Mouse (Mus musculus) heart, postnatal 4 days (tissue): ENCODE data around the gene Asb18. TPM values are rescaled to one million over a fixed set of nuclear protein-coding genes. Genes with fewer than 3 reads are reported as not detected.

Experiments
- DNase-seq: peaks from one replicate; pipeline ENCODE4 v3.0.0; 2021
- total RNA-seq, 2 experiments: library from RNA; stranded (reverse); gene quantifications; 2 replicates each; pipeline ENCODE4 v1.2.3; 2021

Gene Asb18
- total RNA-seq, result 1 to 10 TPM; 5.1 to 6.0 TPM

- no peak for DNase-seq
These were observed at the start of gene Asb18 for GRCm38 (mm10) chr1:90014446-90014845. Gene Asb18 (minus strand): TSS chr1:90014666.

DNA sequence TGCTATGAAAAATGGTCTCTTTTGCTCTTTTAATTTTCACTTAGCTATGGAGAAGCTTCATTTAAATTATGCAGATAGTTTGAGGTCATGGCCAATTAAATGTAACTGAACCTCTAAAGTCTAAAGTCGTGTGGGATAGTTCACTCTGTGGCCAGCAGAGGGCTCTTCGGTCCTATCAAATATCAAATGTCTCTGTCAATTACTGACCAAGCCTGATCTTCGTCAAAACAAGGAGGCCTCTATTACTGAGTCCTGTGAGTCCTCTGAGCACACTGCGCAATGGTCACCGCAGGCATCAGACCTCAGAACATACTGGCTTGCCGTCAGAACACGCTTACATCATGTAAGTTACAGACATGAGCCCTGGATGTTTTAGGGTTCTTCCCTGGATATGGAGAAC is 46.1 kb upstream of the Asb18 start:
- peak; percentile 70 for DNase-seq

GRCm38 (mm10) chr1:90060054-90060453 is 45.6 kb upstream of the Asb18 start:
- DNase-seq, result no peak

- DNase-seq, result no peak
These were observed 40.5 kb upstream of the Asb18 start for GRCm38 (mm10) chr1:90054991-90055390.

DNA sequence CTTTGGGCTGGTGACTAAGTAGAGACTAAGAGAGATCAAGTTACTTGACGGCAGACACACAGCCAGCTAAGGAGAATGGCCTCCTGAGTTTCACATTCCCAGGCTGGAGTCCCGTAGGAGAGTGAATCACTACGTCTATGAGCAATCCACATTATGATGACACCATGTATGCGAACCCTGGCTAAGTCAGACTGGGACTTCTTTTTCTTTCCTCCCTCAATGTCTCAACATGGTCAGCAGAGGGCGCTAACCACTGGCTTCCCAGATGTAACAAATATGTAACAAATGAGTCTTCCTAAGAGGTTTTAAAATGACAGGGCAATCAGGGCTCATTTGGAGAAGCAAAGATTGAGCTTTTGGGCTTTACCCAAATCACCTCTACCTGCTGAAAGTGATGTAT is 36.9 kb upstream of the Asb18 start:
- peak; percentile 57 for DNase-seq

DNA sequence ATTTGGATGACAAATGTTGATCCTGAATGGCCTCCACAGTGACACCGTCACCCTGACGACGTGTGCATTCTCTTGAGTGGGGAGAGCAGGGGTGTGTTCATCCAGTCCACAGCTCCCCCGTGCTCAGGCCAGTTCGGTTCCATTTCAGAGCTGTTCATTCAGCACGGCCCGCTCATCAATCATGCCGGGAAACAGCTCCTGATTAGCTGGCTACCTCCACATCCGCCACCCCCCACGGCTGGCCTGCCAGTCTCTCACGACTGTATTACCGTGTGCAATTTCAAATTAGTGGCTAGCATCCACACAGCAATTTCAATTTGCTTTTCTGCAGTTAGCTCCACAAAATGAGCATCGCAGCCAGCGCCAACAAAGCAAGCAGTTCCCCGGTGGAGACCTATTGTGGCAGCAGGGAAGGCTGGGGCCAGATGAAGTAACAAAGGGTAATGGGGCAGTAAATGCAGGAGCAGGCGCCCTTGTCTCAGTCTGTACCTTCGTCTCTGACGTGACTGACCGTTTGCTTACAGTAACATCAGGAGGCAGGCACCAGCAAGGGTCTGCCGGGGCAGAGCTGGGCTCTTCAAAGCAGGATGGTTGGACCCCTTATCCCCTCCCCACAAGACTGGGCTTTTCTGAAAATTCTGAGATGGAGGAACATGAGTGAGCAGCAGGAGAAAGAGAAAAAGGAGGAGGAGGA is 35.7 kb upstream of the Asb18 start:
- DNase-seq, result no peak

DNA sequence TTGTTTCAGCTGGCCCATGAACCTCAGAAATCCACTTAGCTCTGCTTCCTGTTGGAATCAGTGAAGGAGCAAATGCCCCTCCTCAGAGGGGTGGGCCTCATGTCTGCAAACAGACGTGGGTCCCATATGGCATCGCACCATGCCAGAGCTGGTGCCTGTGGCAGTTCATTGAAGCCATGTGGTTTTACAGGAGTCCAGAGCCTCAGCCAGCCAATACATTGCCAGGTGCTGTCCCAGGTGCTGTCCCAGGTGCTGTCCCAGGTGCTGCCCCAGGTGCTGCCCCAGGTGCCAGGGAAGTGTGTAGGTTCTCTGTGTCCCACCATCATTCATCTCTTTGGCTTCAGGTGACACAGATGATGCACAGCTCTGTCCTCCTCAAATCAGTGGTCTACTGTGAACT is 13.8 kb upstream of the Asb18 start:
- DNase-seq, result no peak

DNA sequence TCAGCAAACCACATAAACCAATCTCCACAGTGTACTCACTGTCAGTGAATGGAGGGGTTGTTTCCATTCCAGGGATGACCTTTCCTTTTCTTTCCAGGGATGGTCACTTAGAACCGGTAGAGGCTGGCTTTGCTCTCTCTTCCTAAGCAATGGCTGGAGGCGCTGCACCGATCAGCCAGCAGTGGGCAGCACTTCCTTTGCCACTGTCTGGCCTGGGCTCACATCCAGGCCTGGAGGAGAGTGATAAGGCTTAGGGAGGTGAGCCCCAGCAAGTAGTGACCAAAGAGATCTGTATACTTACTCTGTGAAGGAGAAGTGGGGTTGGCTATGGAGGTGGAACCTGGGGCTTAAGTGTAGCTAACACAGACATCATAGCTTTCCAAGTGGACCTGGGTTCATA is 12.5 kb upstream of the Asb18 start:
- peak; percentile 76 for DNase-seq

- no peak for DNase-seq
These were observed 5.9 kb upstream of the Asb18 start for GRCm38 (mm10) chr1:90020336-90020735.

- DNase-seq, result peak; percentile 47
These were observed 3.6 kb upstream of the Asb18 start for GRCm38 (mm10) chr1:90018071-90018470.

- no peak for DNase-seq
These were observed 1.2 kb downstream of the Asb18 start for GRCm38 (mm10) chr1:90013273-90013672.

DNA sequence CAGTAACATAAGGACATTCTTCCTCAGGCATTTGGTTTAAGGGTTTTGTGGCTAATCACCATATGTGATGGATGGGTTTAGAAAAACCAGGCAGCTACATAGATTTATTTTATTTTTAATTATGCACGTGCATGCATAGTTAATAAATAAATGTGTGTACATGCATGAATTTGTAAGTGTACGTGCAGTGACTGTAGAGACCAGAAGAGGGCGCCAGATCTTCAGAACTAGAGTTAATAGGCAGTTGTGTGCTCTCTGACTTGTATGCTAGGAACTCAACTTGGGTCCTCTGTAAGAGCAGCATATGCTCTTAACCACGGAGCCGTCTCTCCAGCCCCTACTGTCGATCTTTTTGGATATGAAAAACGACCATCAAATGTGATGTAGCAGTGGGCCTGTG is 1.6 kb downstream of the Asb18 start:
- DNase-seq, result no peak

GRCm38 (mm10) chr1:90012168-90012567 is 2.3 kb downstream of the Asb18 start:
- no peak for DNase-seq

GRCm38 (mm10) chr1:90010077-90010476 is 4.4 kb downstream of the Asb18 start:
- no peak for DNase-seq

DNA sequence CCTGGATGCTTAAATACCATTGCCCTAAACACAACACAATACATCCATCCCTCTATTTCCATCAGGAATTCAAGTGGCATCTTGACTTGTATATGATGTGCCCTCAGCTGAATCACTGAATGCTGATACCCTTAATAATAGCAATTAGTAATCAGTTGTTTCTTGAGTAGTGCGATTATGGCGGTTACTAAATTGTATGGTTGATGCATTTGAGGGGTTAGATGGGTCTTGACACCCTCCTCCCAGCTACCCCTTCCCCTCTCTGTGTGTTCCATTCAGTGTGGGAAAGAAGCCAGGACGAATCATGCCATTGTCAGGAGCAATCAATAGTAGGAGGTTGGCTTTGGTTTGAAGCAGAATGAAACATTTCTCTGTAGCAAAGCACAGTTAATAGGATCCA is 5.3 kb downstream of the Asb18 start:
- no peak for DNase-seq

DNA sequence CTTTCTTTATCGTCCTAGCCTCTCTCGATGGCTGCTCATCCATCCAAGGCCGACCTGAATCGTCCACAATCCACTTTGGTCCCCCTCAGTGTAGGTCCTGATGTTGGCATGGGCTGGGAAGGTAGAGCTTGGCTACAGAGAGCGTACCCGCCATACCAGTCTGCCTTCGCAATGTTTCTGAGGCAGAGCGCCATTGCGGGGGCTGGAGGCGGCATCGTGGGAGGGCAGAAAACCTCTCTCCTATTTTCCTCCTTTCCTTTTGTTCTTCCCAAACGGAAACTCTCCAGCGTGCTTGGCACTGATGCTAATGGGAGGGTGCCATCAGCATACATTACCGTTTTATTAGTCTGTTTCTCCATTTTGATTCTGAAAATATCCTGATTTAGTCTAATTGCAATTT is 7.8 kb downstream of the Asb18 start:
- no peak for DNase-seq

- DNase-seq, result no peak
These were observed 13.5 kb downstream of the Asb18 start for GRCm38 (mm10) chr1:90000981-90001380.

GRCm38 (mm10) chr1:89999858-90000257 is 14.6 kb downstream of the Asb18 start:
- DNase-seq, result peak; percentile 17

GRCm38 (mm10) chr1:89998696-89999095 is 15.8 kb downstream of the Asb18 start:
- DNase-seq, result no peak

GRCm38 (mm10) chr1:89998076-89998475 is 16.4 kb downstream of the Asb18 start:
- DNase-seq, result peak; percentile 29

- no peak for DNase-seq
These were observed 22.2 kb downstream of the Asb18 start for GRCm38 (mm10) chr1:89992256-89992655.

DNA sequence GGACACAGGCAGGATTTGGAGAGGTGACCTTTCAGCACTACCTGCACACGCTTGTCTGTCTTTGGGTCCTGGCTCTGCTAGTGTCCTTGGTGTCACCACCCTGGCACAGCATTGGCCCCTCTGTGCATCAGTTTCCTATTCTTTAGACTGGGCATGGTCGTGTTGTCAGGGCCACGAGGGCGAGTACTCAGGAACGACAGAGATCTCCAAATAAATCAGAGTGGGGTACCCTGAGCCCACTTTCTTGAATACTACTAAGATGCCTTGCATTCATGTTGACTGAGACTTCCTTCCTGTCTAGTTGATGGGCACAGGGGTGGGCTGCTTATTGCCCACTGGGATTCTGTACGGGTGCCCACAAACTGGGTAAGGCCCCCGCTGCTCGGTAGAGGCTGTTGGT is 37.2 kb downstream of the Asb18 start:
- no peak for DNase-seq

DNA sequence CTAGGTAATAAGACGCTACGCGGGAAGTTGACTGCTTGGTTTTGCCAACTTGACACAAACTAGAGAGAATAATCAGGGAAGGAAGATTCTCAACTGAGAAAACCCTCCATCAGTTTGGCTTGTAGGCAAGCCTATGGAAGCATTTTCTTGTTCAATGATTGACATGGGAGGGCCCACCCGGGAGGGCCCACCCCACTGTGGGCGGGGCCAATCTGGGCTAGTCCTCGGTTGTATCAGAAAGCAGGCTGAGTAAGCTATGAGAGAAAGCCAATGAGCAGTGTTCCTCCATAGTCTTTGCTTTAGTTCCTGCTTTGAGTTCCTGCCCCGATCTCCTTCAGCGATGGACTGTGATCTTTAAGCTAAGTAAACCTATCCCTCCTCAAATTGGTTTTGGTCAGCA is 38.1 kb downstream of the Asb18 start:
- no peak for DNase-seq

DNA sequence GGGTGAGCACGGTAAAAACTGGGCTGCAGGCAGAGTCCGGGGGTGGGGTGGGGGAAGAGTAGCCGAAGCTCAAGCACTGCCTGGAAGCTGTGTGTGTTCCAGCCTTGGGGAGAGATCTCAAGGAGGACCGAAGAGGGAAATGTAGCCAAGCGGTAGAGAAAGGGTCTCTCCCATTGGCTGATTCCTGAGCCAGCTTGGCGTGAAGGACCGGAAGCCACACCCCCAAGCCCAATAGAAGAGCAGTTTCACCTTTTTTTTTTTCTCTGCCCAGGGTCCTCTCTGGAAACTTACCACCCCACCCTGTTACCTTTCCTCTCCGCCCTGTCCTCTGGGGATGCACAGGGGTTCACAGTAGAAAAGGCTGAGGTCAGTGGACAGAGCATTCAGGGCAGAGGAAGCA is 39.9 kb downstream of the Asb18 start:
- DNase-seq, result no peak

GRCm38 (mm10) chr1:89971848-89972247 is 42.6 kb downstream of the Asb18 start:
- DNase-seq, result no peak
